Mouse (Mus musculus) erythroblast, embryonic 14.5 days (primary cell): ENCODE data around the gene Prkca. TPM values are rescaled to one million over a fixed set of nuclear protein-coding genes. Genes with fewer than 3 reads are reported as not detected.

Experiments used
- H3K27me3 ChIP-seq: 2 replicates; pipeline ENCODE4 v1.6.1; 2012; ENCODE audit warnings: inconsistent platforms; ENCODE audit not compliant: control insufficient read depth
- H3K36me3 ChIP-seq: 2 replicates; pipeline ENCODE4 v1.6.1; 2012; ENCODE audit warnings: mild to moderate bottlenecking, inconsistent platforms; ENCODE audit not compliant: control insufficient read depth
- H3K4me1 ChIP-seq: 2 replicates; pipeline ENCODE4 v1.6.1; 2012; ENCODE audit warnings: inconsistent platforms; ENCODE audit not compliant: control insufficient read depth
- H3K4me3 ChIP-seq: replicated peaks from 2 replicates; pipeline ENCODE3; 2012; ENCODE audit warnings: moderate library complexity, mild to moderate bottlenecking, inconsistent platforms
- H3K9me3 ChIP-seq: 2 replicates; pipeline ENCODE4 v1.6.1; 2012; ENCODE audit warnings: low read length, inconsistent platforms, mixed read lengths; ENCODE audit not compliant: control insufficient read depth
- GATA1 ChIP-seq: IDR thresholded peaks from 2 replicates; pipeline ENCODE4 v1.6.1; 2012; ENCODE audit warnings: low read length, inconsistent platforms, mixed read lengths
- TAL1 ChIP-seq: IDR thresholded peaks from 3 replicates; pipeline ENCODE4 v1.6.1; 2012; ENCODE audit warnings: low read length, inconsistent platforms, mixed read lengths
- polyA plus RNA-seq: library from polyadenylated mRNA; stranded (reverse); fragments of >175 nt; gene quantifications from 2 replicates; pipeline ENCODE4 v1.2.3, GENCODE M21; 2012

The Prkca gene
- polyA plus RNA-seq, 1 experiment, result 0.01 TPM

DNA sequence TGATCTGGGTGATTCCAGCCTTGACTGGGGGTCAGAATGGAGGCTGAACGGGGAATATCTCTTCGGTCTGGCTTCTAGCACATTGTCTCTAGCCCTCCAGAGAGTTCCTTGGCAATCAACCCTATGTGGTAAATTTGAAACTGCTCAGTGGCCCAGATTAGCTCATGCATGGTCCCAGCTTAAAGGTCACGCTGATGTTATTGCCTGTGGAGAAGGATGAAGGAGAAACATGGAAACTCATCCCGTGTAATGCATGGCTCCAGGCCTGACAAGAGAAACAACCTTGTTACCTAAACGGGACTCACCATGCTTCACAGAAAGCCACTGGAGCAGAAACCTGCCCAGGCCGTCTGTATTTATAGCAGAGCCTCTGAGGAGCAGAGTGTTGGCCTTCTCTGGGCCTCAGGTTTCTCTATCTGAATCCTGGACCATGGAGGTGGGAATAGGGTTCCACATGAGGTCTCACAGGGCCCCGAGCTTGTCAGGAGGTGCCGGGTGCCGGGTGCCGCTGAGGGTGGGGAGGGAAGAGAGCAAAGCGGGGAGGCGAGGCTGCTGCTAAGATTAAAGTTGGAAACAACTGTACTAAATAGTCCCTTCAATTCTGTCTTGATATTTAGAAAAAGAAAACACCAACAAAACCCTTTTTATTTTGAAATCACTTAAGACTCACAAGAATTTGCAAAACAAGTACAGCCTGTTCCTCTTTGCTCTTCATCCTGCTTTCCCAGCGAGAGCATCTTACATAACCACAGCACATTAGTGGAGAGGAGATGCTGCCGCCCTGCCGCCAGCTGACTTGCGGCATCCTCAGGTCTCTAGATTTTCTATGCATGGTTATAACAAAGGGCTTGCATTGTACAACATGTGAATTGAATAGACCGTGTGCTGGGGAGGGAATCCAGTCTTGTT is 281.9 kb downstream of the Prkca start:
- H3K27me3 ChIP-seq, result no peaks in the 10 kb centered on the region
- TF ChIP-seq GATA1 (no peak), TAL1 (no peak)
- no peaks in the 10 kb centered on the region for H3K36me3 ChIP-seq
- no peaks in the 10 kb centered on the region for H3K9me3 ChIP-seq
- no peak overlapping the region for H3K4me3 ChIP-seq
- no peaks in the 10 kb centered on the region for H3K4me1 ChIP-seq

DNA sequence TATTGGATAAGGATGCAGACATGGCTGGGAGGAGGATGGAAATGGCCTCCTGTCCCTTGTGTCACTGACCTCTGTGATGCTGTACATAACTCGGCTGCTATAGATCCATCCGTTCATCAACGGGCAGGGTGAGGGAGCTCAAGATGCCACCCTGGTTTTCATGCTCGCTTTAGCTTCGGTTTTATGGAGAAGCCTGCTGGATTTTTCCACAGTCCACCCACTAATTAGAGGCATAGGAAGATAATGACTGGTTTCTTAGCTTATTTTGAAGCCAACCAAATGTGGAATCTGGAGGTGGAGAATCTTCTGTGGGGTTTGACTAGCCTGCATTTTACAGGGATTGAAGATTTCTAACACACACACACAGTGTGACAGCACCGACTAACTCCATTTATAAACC is 286.6 kb downstream of the Prkca start:
- Histone ChIP-seq H3K36me3 (no peaks in the 10 kb centered on the region), H3K4me1 (no peaks in the 10 kb centered on the region), H3K9me3 (no peaks in the 10 kb centered on the region), H3K4me3 (no peak overlapping the region), H3K27me3 (no peaks in the 10 kb centered on the region)
- TF ChIP-seq GATA1 (no peak), TAL1 (no peak)

DNA sequence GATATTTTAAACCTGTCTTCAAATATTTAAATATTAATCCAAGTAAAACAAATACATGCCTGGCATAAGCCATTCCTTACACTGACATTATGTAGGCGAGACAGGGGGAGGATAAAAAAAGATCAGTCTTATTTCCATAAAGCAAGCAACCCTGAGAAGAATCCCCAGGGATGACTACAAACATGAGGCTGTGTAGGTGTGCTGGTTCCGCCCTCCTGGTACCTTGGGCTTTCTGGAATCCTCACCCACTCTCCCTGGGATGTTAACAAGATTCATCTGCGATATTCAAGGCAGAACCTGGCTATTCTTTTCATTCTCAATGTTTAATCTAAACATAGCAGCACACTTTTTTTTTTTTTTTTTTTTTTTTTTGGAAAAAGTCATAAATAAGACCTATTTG is 289.1 kb downstream of the Prkca start:
- Histone ChIP-seq H3K27me3 (no peaks in the 10 kb centered on the region), H3K4me1 (no peaks in the 10 kb centered on the region), H3K36me3 (no peaks in the 10 kb centered on the region), H3K9me3 (no peaks in the 10 kb centered on the region), H3K4me3 (no peak overlapping the region)
- no peak for TF ChIP-seq TAL1
- no peak for TF ChIP-seq GATA1

DNA sequence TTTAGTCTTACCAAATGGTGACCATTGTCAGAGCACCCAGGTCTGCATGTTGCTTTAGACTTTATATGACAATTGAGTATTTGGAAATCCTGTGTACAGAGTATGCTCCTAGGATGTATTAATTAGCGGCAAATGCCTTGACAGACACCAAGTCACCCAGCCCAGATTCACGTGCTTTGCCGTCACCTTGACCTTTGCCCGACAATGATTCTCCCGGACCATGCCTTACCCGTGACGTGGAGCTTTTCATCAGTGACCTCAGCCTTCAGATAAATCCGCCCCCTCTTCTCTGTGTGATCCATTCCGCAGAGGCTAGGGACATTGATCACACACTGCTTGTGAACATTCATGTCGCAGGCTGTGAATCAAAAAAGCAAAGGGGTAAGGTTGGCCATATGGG is 290.0 kb downstream of the Prkca start:
- Histone ChIP-seq H3K4me1 (no peaks in the 10 kb centered on the region), H3K9me3 (no peaks in the 10 kb centered on the region), H3K4me3 (no peak overlapping the region), H3K27me3 (no peaks in the 10 kb centered on the region), H3K36me3 (no peaks in the 10 kb centered on the region)
- TF ChIP-seq GATA1 (no peak), TAL1 (no peak)

DNA sequence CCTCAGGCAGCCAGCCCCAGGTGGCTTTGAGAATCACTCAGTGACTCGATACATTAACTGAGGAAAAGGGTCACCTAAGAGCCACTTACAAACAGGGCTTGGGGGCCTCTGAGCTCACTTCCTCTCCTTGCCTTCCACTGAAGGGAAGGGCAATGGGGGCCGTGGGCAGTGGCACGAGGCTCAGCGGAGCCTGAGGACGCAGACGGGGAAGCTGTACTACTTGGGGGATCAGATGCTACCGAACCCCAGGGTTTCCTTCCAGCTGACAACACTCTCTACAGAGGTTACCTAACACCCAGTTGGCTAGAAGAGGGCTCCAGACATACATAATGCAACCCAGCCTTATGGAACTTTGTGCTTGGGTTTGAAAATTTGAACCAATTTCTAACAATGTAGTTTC is 302.1 kb downstream of the Prkca start:
- Histone ChIP-seq H3K36me3 (no peaks in the 10 kb centered on the region), H3K9me3 (no peaks in the 10 kb centered on the region), H3K4me1 (no peaks in the 10 kb centered on the region), H3K4me3 (no peak overlapping the region), H3K27me3 (no peaks in the 10 kb centered on the region)
- TF ChIP-seq GATA1, result no peak

DNA sequence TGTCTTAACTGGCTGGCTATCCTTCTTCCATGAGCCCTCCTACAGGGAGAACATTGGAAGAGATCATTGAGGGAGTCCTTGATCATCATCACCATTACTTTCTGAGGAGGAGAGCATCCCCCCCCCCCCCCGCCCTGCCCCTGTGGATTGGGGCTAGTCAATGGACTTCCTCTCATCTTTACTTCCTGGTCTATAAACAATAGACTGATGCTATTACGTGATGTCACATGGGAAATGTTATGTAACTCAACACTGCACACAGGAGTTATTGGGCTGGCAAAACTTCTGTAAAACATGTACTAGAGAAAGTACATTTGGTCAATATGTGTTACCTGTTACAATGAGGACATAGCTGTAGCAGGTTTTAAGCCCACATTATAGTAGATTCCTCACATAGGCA is 302.9 kb downstream of the Prkca start:
- TF ChIP-seq GATA1 (no peak), TAL1 (no peak)
- Histone ChIP-seq H3K27me3 (no peaks in the 10 kb centered on the region), H3K4me3 (no peak overlapping the region), H3K36me3 (no peaks in the 10 kb centered on the region), H3K9me3 (no peaks in the 10 kb centered on the region), H3K4me1 (no peaks in the 10 kb centered on the region)

DNA sequence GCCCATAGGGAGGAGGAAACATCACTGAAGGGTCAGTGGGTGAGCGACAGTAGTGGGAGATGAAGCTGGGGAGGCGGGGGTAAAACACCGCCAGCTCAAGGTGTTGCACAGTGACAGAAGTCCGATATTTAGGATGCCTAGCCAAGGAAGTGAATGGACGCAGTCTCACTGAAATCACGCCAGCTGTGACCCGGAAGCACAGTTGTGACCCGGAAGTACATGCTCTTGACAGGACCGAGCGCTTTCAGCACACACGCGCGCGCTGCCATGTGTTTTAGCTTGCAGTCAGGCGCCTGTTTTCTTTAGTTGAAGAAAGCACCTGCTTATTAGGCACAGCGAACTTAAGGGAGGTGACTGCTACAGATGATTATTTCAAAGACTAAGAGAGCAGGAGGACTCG is 304.0 kb downstream of the Prkca start:
- H3K4me1 ChIP-seq, result no peaks in the 10 kb centered on the region
- no peak overlapping the region for H3K4me3 ChIP-seq
- H3K27me3 ChIP-seq, result no peaks in the 10 kb centered on the region
- no peaks in the 10 kb centered on the region for H3K9me3 ChIP-seq
- no peak for TF ChIP-seq TAL1
- no peak for TF ChIP-seq GATA1
- H3K36me3 ChIP-seq, result no peaks in the 10 kb centered on the region

DNA sequence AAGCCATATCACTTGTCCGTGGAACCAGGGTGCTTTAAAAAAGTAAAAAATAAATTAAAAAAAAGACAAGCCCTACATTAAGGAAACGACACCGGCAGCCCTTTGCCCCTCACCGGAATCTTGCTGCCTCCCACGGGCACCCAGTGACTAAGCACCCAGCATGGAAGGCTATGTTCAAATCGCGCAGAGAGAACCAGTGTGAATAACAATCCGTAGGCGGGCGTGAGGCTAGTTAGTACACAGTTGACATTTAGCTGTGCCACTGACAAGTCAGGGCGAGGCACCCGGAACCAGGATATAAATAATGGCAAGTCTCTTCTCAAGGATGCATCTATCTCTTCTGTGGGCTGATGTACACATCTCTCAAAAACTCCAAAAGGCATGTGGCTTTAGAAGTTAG is 304.7 kb downstream of the Prkca start:
- Histone ChIP-seq H3K4me3 (no peak overlapping the region), H3K4me1 (no peaks in the 10 kb centered on the region), H3K27me3 (no peaks in the 10 kb centered on the region), H3K9me3 (no peaks in the 10 kb centered on the region), H3K36me3 (no peaks in the 10 kb centered on the region)
- TF ChIP-seq GATA1 (no peak), TAL1 (no peak)

DNA sequence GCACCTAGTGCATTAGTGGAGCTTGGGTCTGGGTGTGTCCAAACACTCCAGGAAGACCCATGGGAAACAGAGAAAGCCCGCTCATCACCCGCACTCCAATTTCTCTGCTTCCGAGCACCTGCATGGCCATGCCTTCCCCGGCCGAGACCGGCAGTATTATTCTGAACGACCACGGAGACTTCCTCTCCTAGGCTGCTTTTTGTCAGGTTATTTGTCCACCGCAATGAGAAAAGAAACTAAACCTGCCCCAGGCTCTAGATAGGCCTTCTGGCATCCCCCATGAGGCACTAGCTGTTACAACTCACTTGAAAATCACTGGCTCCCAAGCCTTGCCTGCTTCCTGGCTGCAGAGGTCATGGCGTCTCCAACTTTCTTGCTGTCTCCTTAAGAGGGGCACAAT is 307.4 kb downstream of the Prkca start:
- no peaks in the 10 kb centered on the region for H3K27me3 ChIP-seq
- H3K36me3 ChIP-seq, result no peaks in the 10 kb centered on the region
- H3K9me3 ChIP-seq, result no peaks in the 10 kb centered on the region
- H3K4me1 ChIP-seq, result no peaks in the 10 kb centered on the region
- H3K4me3 ChIP-seq, result no peak overlapping the region
- TF ChIP-seq GATA1, result no peak

DNA sequence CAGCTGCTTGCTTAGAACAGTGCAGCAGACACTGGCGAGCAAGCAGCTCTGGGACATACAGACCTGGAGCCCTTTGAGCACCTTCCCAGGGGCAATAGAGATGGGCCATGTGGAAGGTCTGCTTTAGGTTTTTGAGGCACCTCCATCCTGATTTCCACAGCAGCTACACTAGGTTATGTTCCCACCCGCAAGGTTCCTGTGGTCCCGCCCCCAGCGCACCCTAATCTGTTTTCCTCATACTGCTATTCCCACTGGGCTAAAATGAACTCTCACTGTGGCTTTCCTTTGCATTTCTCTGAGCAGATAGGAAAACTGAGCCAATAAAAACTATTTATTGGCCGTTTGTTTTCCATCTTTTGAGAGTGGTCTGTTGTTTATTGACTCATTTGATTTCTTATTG is 308.0 kb downstream of the Prkca start:
- Histone ChIP-seq H3K36me3 (no peaks in the 10 kb centered on the region), H3K9me3 (no peaks in the 10 kb centered on the region), H3K4me3 (no peak overlapping the region), H3K4me1 (no peaks in the 10 kb centered on the region), H3K27me3 (no peaks in the 10 kb centered on the region)
- TF ChIP-seq GATA1 (no peak), TAL1 (no peak)
